Mouse (Mus musculus) forebrain, embryonic 12.5 days (tissue): ENCODE measurements around the gene Scg5. TPM values are rescaled to one million over a fixed set of nuclear protein-coding genes. Genes with fewer than 3 reads are reported as not detected.

Experiments
- ATAC-seq: fragments of 200-750 bp; cut with Nextera tagmentation; 2 replicates; pipeline ENCODE4 v1.8.0; 2017; ENCODE audit warnings: moderate TSS enrichment; ENCODE audit not compliant: low FRiP score
- H3K27ac ChIP-seq: fragments of 300-500 bp; sonication (generic); 2 replicates; pipeline ENCODE4 v1.5.1; 2016; ENCODE audit warnings: mild to moderate bottlenecking
- H3K27me3 ChIP-seq: fragments of 300-500 bp; sonication (generic); 2 replicates; pipeline ENCODE4 v1.6.1; 2016; ENCODE audit warnings: mild to moderate bottlenecking
- H3K36me3 ChIP-seq: fragments of 300-500 bp; sonication (generic); replicated peaks from 2 replicates; pipeline ENCODE4 v1.6.1; 2016; ENCODE audit warnings: mild to moderate bottlenecking
- H3K4me1 ChIP-seq: fragments of 300-500 bp; sonication (generic); 2 replicates; pipeline ENCODE4 v1.6.1; 2016
- H3K4me2 ChIP-seq: fragments of 300-500 bp; sonication (generic); 2 replicates; pipeline ENCODE4 v1.6.1; 2016; ENCODE audit warnings: mild to moderate bottlenecking, moderate library complexity
- H3K4me3 ChIP-seq: fragments of 300-500 bp; sonication (generic); replicated peaks from 2 replicates; pipeline ENCODE4 v1.5.1; 2016; ENCODE audit warnings: mild to moderate bottlenecking
- H3K9ac ChIP-seq: fragments of 300-500 bp; sonication (generic); 2 replicates; pipeline ENCODE4 v1.6.1; 2016; ENCODE audit warnings: mild to moderate bottlenecking
- H3K9me3 ChIP-seq: fragments of 300-500 bp; sonication (generic); 2 replicates; pipeline ENCODE4 v1.6.1; 2016
- WGBS: fragments of 180-500 bp; shearing (Covaris S2); methylation state at CpG from one replicate; pipeline ENCODE4 v1.1.7; 2016; 5-methylcytosine and 5-hydroxymethylcytosine counted together
- polyA plus RNA-seq: library from polyadenylated mRNA; unstranded; fragments of >200 nt; fragmentation: Nextera tagmentation; extraction: Ambion mirVana; gene quantifications from 2 replicates; pipeline ENCODE4 v1.2.1, GENCODE M21; 2016

The Scg5 gene
- polyA plus RNA-seq, 1 experiment from 2014 or later, result 67.8 TPM

GRCm38 (mm10) chr2:113828086-113828942 lies 607 bp downstream of the Scg5 start:
- Histone ChIP-seq H3K27me3 (no peaks in the 10 kb centered on the region), H3K36me3 (peaks cover 18% of the 10 kb centered on the region), H3K4me1 (peaks cover 36% of the 10 kb centered on the region), H3K4me3 (peak overlapping the region; percentile 53), H3K9ac (peak overlapping the region; percentile 69), H3K27ac (peak overlapping the region; percentile 93), H3K9me3 (no peaks in the 10 kb centered on the region), H3K4me2 (peak overlapping the region; percentile 65)
- 10% methylated on average over 17 of the region's 17 CpGs for WGBS
- ATAC-seq, result peak; percentile 92

GRCm38 (mm10) chr2:113823909-113824308 lies 5.0 kb downstream of the Scg5 start:
- H3K4me1 ChIP-seq, result peaks cover 29% of the 10 kb centered on the region
- H3K27me3 ChIP-seq, result no peaks in the 10 kb centered on the region
- 0% methylated on average over 2 of the region's 2 CpGs for WGBS
- no peak for ATAC-seq
- H3K36me3 ChIP-seq, result peaks cover 25% of the 10 kb centered on the region
- no peak overlapping the region for H3K9ac ChIP-seq
- no peak overlapping the region for H3K4me3 ChIP-seq
- H3K9me3 ChIP-seq, result no peaks in the 10 kb centered on the region
- H3K4me2 ChIP-seq, result no peak overlapping the region
- no peak overlapping the region for H3K27ac ChIP-seq

GRCm38 (mm10) chr2:113822367-113822766 lies 6.6 kb downstream of the Scg5 start:
- Histone ChIP-seq H3K27ac (no peak overlapping the region), H3K36me3 (peaks cover 36% of the 10 kb centered on the region), H3K4me1 (peaks cover 24% of the 10 kb centered on the region), H3K9ac (no peak overlapping the region), H3K9me3 (no peaks in the 10 kb centered on the region), H3K27me3 (no peaks in the 10 kb centered on the region), H3K4me3 (no peak overlapping the region), H3K4me2 (no peak overlapping the region)
- ATAC-seq, result no peak
- WGBS, result 97% methylated on average over 8 of the region's 8 CpGs

- Histone ChIP-seq H3K4me1 (peaks cover 13% of the 10 kb centered on the region), H3K36me3 (peaks cover 43% of the 10 kb centered on the region), H3K4me2 (no peak overlapping the region), H3K4me3 (no peak overlapping the region), H3K9me3 (no peaks in the 10 kb centered on the region), H3K9ac (no peak overlapping the region), H3K27ac (no peak overlapping the region), H3K27me3 (no peaks in the 10 kb centered on the region)
- ATAC-seq, result no peak
- WGBS, result 88% methylated on average over 12 of the region's 12 CpGs
These were observed 7.7 kb downstream of the Scg5 start for GRCm38 (mm10) chr2:113821176-113821734.

- Histone ChIP-seq H3K4me3 (no peak overlapping the region), H3K27me3 (no peaks in the 10 kb centered on the region), H3K4me2 (no peak overlapping the region), H3K9me3 (no peaks in the 10 kb centered on the region), H3K9ac (no peak overlapping the region), H3K4me1 (peaks cover 8% of the 10 kb centered on the region; the same call in 1 of the 2 replicates), H3K36me3 (peaks cover 39% of the 10 kb centered on the region), H3K27ac (no peak overlapping the region)
- WGBS, result 94% methylated on average over 15 of the region's 15 CpGs
- ATAC-seq, result no peak
These were observed 8.8 kb downstream of the Scg5 start for GRCm38 (mm10) chr2:113820117-113820516.

GRCm38 (mm10) chr2:113817681-113818606 lies 11.0 kb downstream of the Scg5 start:
- ATAC-seq, result peak; percentile 33; the same call in 1 of the 2 replicates
- Histone ChIP-seq H3K27me3 (no peaks in the 10 kb centered on the region), H3K4me3 (no peak overlapping the region), H3K9ac (no peak overlapping the region), H3K27ac (peak overlapping the region; percentile 19; the same call in 1 of the 2 replicates), H3K4me2 (no peak overlapping the region), H3K9me3 (no peaks in the 10 kb centered on the region), H3K4me1 (0 out of 2 replicates have a peak, but pooled peaks cover 3% of the 10 kb centered on the region), H3K36me3 (peaks cover 35% of the 10 kb centered on the region)
- WGBS, result 70% methylated on average over 14 of the region's 14 CpGs

GRCm38 (mm10) chr2:113807640-113808039 lies 21.3 kb downstream of the Scg5 start:
- Histone ChIP-seq H3K9ac (no peak overlapping the region), H3K36me3 (peaks cover 11% of the 10 kb centered on the region), H3K4me2 (no peak overlapping the region), H3K27me3 (no peaks in the 10 kb centered on the region), H3K27ac (no peak overlapping the region), H3K9me3 (no peaks in the 10 kb centered on the region), H3K4me1 (no peaks in the 10 kb centered on the region), H3K4me3 (no peak overlapping the region)
- 24% methylated on average over 9 of the region's 9 CpGs for WGBS
- no peak for ATAC-seq

- Histone ChIP-seq H3K27ac (no peak overlapping the region), H3K9ac (no peak overlapping the region), H3K9me3 (no peaks in the 10 kb centered on the region), H3K4me3 (no peak overlapping the region), H3K36me3 (peaks cover 11% of the 10 kb centered on the region), H3K4me2 (no peak overlapping the region), H3K4me1 (no peaks in the 10 kb centered on the region), H3K27me3 (no peaks in the 10 kb centered on the region)
- 71% methylated on average over 10 of the region's 10 CpGs for WGBS
- ATAC-seq, result no peak
These were observed 21.9 kb downstream of the Scg5 start for GRCm38 (mm10) chr2:113806851-113807577.

GRCm38 (mm10) chr2:113805765-113806164 lies 23.2 kb downstream of the Scg5 start:
- no peaks in the 10 kb centered on the region for H3K9me3 ChIP-seq
- no peaks in the 10 kb centered on the region for H3K4me1 ChIP-seq
- no peak overlapping the region for H3K4me2 ChIP-seq
- ATAC-seq, result no peak
- H3K36me3 ChIP-seq, result peaks cover 11% of the 10 kb centered on the region
- no peak overlapping the region for H3K27ac ChIP-seq
- no peak overlapping the region for H3K4me3 ChIP-seq
- 83% methylated on average over 4 of the region's 4 CpGs for WGBS
- H3K27me3 ChIP-seq, result no peaks in the 10 kb centered on the region
- H3K9ac ChIP-seq, result no peak overlapping the region

GRCm38 (mm10) chr2:113803753-113804152 lies 25.2 kb downstream of the Scg5 start:
- H3K36me3 ChIP-seq, result peaks cover 9% of the 10 kb centered on the region
- no peaks in the 10 kb centered on the region for H3K27me3 ChIP-seq
- no peaks in the 10 kb centered on the region for H3K9me3 ChIP-seq
- H3K27ac ChIP-seq, result no peak overlapping the region
- no peak overlapping the region for H3K9ac ChIP-seq
- no peak overlapping the region for H3K4me3 ChIP-seq
- no peak for ATAC-seq
- no peak overlapping the region for H3K4me2 ChIP-seq
- H3K4me1 ChIP-seq, result no peaks in the 10 kb centered on the region
- WGBS, result 37% methylated on average over 1 of the region's 1 CpGs

GRCm38 (mm10) chr2:113800846-113801245 lies 28.1 kb downstream of the Scg5 start:
- Histone ChIP-seq H3K27me3 (no peaks in the 10 kb centered on the region), H3K9me3 (no peaks in the 10 kb centered on the region), H3K36me3 (peaks cover 4% of the 10 kb centered on the region; the same call in 1 of the 2 replicates), H3K27ac (no peak overlapping the region), H3K4me2 (no peak overlapping the region), H3K4me3 (no peak overlapping the region), H3K4me1 (no peaks in the 10 kb centered on the region), H3K9ac (no peak overlapping the region)
- 77% methylated on average over 5 of the region's 5 CpGs for WGBS
- no peak for ATAC-seq
